Mouse (Mus musculus) cortical plate, adult 2 months (tissue): ENCODE measurements at regions not wholly inside any gene's neighbourhood (a gene's known extent, or its start where the extent isn't known, plus 50 kb on each side); places are given as distances from the start of the nearest gene placed in this dataset.

Experiments used
- H3K27ac ChIP-seq: fragments of 200-500 bp; 2 replicates; pipeline ENCODE4 v1.5.1; 2012; ENCODE audit warnings: low read length, control low read depth, inconsistent platforms; ENCODE audit not compliant: insufficient read depth
- H3K4me1 ChIP-seq: fragments of 200-500 bp; 2 replicates; pipeline ENCODE4 v1.6.1; 2011; ENCODE audit warnings: low read length; ENCODE audit not compliant: control insufficient read depth, insufficient read depth
- H3K4me3 ChIP-seq: fragments of 200-500 bp; 2 replicates; pipeline ENCODE4 v1.5.1; 2011; ENCODE audit warnings: mild to moderate bottlenecking, low read length, control low read depth; ENCODE audit not compliant: insufficient read depth
- CTCF ChIP-seq: fragments of 200-500 bp; IDR thresholded peaks from 2 replicates; pipeline ENCODE4 v1.5.1; 2011; ENCODE audit warnings: mild to moderate bottlenecking, control low read depth, low read length; ENCODE audit not compliant: insufficient read depth; ENCODE audit errors: extremely low read depth
- POLR2A ChIP-seq: fragments of 200-500 bp; IDR thresholded peaks from 2 replicates; pipeline ENCODE4 v1.6.1; 2011; ENCODE audit warnings: mild to moderate bottlenecking, low read length, control low read depth; ENCODE audit not compliant: insufficient read depth; ENCODE audit errors: extremely low read depth

DNA sequence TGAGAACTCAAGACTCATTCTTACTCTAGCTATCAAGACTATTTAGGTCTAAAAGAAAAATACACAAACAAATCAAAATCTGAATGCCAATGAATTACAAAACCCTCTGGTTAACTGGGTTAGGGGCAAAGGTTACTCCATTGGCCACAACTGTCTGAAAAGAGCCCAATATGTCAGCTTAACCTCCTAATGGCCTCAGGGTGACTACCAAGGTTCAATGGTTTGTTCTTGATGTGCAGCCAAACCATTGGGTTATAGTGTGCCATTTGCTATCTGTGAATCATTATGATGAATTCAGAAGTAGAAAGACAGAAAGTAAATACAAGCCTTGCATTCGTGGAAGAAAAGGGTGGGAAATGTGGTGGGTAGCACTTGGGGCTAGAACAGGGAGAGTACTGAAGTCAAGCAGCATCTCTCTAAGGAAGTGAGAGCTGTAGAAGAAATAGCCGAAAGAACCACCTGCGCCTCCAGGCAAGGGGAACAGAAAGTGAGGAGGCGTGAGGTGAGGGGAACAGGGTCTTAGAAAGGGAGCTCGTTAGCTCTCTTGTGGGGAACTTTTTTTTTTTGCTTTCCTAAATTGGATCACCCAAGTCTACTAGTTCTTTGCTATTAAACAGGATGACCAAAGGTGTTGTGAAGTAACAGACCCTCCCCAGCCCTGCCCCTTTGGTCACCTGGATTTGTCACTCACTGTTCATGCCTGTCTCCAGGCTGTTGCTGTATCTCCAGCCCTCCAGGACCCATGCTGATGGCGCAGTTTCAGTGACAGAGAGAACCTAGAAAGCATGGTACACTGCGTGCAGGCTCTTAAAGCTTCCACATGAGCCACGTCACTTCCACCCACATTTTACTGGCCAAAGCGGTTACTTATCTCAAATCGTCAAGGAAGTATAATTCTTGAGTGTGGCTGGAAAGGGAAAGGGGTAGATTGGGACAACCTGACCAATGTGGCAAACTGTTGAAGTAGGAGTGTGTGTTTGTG lies 204.1 kb upstream of the Tet2 start:
- 0 out of 2 replicates have a peak, but pooled peaks cover under 1% of the 10 kb centered on the region for H3K4me1 ChIP-seq
- no peak overlapping the region for H3K4me3 ChIP-seq
- TF ChIP-seq POLR2A (no peak), CTCF (no peak)
- no peak overlapping the region for H3K27ac ChIP-seq

DNA sequence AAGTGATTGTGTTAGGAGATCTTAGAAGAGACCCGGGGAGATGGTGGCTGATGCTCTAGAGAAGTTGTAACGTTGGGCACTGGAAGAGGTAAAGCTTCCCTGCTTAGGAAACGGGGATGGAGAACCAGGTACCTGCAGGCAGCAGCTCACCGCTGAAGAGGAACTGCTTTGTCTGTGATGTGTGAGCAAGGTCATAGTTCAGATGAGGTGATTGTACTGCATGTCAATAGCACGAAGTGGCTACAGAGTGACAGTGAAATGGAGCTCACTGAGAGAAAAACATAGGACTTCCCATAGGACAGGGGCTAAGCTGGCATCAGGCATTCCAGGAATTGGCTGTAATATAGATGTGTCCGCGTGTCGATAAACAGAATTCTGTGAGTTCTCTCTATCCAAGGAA lies 205.1 kb upstream of the Tet2 start:
- TF ChIP-seq CTCF, result no peak
- TF ChIP-seq POLR2A, result no peak
- Histone ChIP-seq H3K27ac (no peak overlapping the region), H3K4me3 (no peak overlapping the region), H3K4me1 (peaks cover 3% of the 10 kb centered on the region; the same call in 1 of the 2 replicates)

DNA sequence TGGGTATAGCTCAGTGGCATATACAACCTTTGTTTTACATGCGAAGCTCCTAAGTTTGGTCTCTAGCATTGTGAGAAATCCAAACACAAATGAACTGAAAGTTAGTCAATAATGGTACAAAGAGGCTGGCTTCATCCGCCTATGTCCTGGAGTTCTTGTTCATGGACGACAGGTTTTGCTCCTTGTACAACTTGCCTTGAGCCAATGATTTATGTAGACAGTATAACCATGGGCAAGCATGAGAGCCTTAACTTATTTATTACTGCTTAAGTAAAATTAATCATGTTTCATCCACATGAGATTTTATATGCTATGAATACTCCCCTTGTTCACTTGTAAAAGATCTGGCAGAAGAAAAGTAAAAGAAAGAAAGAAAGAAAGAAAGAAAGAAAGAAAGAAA lies 205.7 kb upstream of the Tet2 start:
- Histone ChIP-seq H3K27ac (no peak overlapping the region), H3K4me1 (peaks cover 4% of the 10 kb centered on the region; the same call in 1 of the 2 replicates), H3K4me3 (no peak overlapping the region)
- TF ChIP-seq POLR2A (no peak), CTCF (no peak)

DNA sequence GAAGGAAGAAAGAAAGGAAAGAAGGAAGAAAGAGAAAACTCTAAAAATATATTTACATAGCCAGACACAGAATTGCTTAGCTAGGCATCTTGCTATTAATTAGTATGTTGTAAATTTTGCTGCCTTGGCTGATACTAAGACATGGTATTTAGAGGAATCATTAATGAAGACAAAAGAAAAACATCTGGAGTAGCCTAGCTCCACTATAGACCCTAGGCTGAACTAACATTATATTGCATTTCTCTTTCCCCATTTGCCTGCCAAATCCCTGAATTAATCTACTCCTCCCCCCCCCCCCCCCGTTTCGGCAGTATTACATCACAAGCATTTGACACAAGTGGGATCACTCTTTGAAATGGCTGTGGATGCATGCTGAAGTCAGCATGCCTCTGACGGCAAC lies 206.1 kb upstream of the Tet2 start:
- Histone ChIP-seq H3K27ac (no peak overlapping the region), H3K4me1 (peaks cover 4% of the 10 kb centered on the region; the same call in 1 of the 2 replicates), H3K4me3 (no peak overlapping the region)
- TF ChIP-seq POLR2A, result no peak
- no peak for TF ChIP-seq CTCF

DNA sequence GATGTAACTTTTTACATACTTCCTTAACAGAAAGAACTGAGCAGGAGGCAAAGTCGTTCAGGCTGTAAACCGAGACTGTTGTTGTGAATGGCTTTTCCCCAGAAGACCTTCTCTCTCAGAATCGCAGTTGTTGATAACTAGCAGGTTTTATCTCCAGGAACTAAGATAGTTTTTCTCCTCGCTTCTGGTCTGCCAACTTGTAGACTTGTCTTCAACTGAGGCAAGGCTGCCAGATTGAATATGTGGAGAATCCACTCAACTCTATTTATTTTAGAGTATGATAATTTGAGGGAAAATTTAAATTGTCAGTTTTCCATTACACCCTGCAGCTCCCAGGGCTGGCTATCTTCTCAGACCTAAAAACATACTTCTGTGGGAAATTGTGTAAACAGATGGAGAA lies 206.6 kb upstream of the Tet2 start:
- TF ChIP-seq CTCF (no peak), POLR2A (no peak)

DNA sequence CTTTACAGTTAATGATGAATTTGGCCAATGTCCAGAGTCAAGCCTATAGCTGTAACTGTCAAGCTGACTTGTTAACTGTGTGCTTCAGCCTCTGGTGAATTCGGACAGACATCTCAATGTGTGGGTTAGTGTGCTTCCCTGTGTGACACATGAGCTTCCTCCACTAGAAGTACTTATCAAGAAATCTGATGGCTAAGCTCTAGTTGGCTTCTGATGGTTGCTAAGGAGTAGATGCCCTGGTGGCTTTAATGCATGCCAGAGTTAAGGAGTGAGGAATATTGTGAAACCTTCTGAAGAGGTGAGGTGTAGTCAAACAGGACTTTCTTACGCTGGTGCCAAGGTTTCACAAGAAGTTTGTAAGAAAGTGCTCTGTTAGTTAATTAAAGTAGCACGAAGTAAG lies 208.1 kb upstream of the Tet2 start:
- TF ChIP-seq POLR2A (no peak), CTCF (no peak)
- peaks cover 4% of the 10 kb centered on the region; the same call in 1 of the 2 replicates for H3K4me1 ChIP-seq
- H3K27ac ChIP-seq, result no peak overlapping the region
- H3K4me3 ChIP-seq, result no peak overlapping the region

More for the DNA sequence above, 206.6 kb upstream of the Tet2 start:
- Histone ChIP-seq H3K27ac (no peak overlapping the region), H3K4me3 (no peak overlapping the region), H3K4me1 (peaks cover 4% of the 10 kb centered on the region; the same call in 1 of the 2 replicates)

DNA sequence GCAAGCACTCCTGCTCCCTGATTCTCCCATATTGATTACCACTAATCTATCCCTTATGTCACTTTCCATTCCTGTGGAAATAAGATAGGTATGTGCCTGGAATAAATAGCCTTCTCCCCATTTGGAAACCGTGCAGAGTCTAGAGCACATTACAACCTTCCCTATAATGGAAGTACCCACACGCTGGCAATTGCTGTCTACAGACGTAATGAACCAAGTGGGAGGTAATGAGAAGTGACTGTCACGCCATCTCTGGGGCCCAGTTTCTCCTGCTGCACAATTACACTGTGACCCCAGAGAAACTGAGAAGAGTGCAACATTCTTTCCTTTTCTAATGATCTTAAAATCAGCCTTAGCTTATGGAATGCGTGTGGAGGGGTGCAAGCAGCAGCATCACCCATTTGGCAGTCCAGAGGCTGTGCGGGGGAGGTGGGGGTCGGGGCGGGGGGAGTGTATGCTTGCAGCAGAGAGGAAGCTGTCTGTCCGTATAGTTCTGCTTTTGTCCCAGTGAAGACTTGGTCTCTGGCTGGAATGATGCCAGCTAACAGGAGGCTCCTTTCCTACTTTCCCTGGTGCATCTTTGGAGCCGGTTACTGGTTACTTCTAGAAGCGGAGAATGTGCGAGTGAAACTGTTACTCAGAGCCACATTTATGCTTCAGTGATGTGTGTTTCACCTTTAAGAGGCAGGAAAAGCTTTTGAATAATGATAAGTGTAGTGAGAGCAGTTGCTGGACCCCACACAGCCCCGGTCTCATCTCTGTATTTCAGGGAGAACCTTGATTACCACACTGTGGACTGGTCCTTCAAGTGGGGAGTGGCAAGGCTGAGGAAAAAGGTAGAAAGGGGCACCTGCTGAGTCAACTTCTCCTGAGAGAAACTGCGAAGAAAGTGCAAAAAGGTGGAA lies 209.3 kb upstream of the Tet2 start:
- TF ChIP-seq CTCF (no peak), POLR2A (no peak)

DNA sequence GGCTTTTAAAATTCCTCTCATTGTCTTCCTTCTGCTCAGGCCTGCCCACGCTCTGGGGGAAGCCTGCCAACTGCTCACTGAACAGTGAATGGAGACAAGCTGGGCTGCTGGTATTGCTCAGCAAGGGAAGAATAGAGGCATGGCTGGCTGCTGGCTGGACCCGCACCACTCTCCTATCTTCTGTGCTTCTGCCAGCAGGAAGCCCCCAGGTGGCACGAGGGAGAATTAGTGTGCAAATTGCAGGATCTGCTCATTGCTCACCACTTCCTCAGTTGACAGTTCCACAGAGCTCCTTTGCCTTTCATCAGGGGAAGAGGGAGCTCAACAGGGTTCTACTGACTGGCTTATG lies 209.9 kb upstream of the Tet2 start:
- TF ChIP-seq CTCF, result no peak
- TF ChIP-seq POLR2A, result no peak
- H3K27ac ChIP-seq, result no peak overlapping the region
- no peak overlapping the region for H3K4me3 ChIP-seq
- H3K4me1 ChIP-seq, result peaks cover 6% of the 10 kb centered on the region; the same call in 1 of the 2 replicates

More for the DNA sequence above, 209.3 kb upstream of the Tet2 start:
- Histone ChIP-seq H3K4me1 (peaks cover 6% of the 10 kb centered on the region; the same call in 1 of the 2 replicates), H3K27ac (no peak overlapping the region), H3K4me3 (no peak overlapping the region)

DNA sequence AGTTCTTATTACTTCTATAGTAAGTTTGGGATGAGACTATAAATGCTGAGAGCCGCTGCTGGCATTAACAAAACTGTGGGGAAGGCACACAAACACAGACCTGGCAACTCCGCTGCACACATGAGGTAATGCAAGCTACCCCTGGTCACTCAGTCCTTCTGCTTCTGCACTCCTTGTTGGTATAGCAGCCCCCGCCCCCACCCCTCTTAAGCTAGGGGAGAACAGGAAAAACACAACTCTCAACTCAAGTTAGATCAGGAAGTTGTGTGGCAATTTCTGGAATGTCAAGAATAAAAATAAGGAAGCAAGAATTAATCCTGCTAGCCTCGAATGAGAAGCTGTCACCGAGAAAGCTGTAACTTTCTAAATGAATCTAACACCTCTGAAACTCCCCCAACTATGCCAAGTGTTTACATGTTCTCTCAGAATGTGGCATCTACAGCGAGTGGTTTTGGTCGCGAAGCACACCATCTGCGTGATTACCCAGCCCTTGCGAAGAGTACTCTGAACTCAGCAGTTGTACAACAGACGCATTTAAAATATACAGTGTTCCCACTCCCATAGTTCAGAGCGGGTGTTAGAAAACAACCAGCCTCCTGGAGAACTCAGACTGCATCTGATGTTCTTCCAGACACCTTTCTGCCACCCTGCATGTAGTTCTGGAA lies 212.9 kb upstream of the Tet2 start:
- Histone ChIP-seq H3K4me1 (peaks cover 6% of the 10 kb centered on the region; the same call in 1 of the 2 replicates), H3K27ac (no peak overlapping the region), H3K4me3 (no peak overlapping the region)
- TF ChIP-seq CTCF (no peak), POLR2A (no peak)
